Mouse (Mus musculus) midbrain, embryonic 11.5 days (tissue): Measurements from ENCODE around the gene Fyb. TPM values are rescaled to one million over a fixed set of nuclear protein-coding genes. Genes with fewer than 3 reads are reported as not detected.

Experiments used
- polyA plus RNA-seq: library from polyadenylated mRNA; unstranded; fragments of >200 nt; fragmentation: Nextera tagmentation; extraction: Ambion mirVana; gene quantifications from 2 replicates; pipeline ENCODE4 v1.2.1, GENCODE M21; 2014

The Fyb gene
- polyA plus RNA-seq, 1 experiment from 2014 or later, result 3.6 TPM

Other genes starting within 250 kb of the Fyb start
- gene Dab2, start 223.1 kb upstream of the Fyb start, polyA plus RNA-seq, result 62.1 and 85.2 TPM in 2 replicates
- gene C9, start 77.5 kb upstream of the Fyb start, polyA plus RNA-seq, result not detected in 2 replicates
- gene Rictor, start 185.5 kb downstream of the Fyb start, polyA plus RNA-seq, result 48.6 and 54.7 TPM in 2 replicates